Mouse (Mus musculus): ENCODE results near the gene Lrrc75a. TPM values are rescaled to one million over a fixed set of nuclear protein-coding genes. Genes with fewer than 3 reads are reported as not detected.

Lrrc75a gene
- total and polyA plus RNA-seq, 3 experiments = 7.0 to 8.9 TPM; not detected in 1

DNA sequence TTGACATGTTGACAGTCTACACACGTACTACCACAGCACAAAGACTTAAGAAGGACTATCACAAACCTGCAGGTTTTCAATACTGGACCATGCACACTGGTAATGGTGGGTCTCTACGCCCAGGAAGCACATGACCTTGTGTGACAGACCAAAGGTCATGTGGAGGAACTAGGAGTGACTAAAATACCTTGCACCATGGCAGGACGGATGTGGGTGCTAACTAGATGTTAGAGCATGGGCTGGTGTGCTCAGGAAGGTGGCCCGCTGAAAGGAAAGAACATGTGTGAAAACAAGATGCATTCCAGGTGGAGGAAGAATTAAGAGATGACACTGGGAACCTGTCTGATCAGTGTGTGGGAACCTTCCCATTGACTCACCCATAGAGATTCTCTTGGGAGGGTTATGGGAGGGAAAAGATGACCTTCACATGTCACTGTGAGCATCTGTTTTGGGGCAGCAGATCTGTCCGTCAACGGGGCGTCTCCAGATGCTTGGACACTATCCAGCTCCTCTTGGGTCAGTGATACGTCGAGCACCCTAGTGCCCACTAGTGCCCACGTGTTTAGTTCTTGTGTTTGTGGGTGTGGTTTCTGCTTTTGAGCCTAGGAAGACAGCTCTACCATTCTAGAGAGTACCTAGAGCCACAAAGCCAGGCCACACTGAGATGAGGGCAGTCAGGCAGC lies 4.5 kb downstream of the Lrrc75a start:
- Histone ChIP-seq H3K9me3 (replicated peaks; ENCODE audit: insufficient read depth, low read length) (no peaks in the 10 kb centered on the region), H3K4me1 (ENCODE audit: control insufficient read depth in 1 of 2, insufficient read depth in 2 of 2, low read length in 2 of 2) (peaks cover 18 to 37% of the 10 kb centered on the region in 2 experiments), H3K27me3 (ENCODE audit: control insufficient read depth in 1 of 2, insufficient read depth in 2 of 2, low read length in 2 of 2) (no peaks in the 10 kb centered on the region), H3K27ac (ENCODE audit: control insufficient read depth, low read depth, low read length) (no peak overlapping the region), H3K79me2 (ENCODE audit: control insufficient read depth, insufficient read depth, low read length, poor library complexity) (no peaks in the 10 kb centered on the region; the same call in 1 of the 2 replicates), H3K4me3 (ENCODE audit: control insufficient read depth in 1 of 2, insufficient read depth in 1 of 2, low read depth in 2 of 2, low read length in 2 of 2) (no peak overlapping the region), H3K36me3 (ENCODE audit: control insufficient read depth in 1 of 2, insufficient read depth in 2 of 2, low read length in 2 of 2) (peaks cover 0 to 22% of the 10 kb centered on the region in 2 experiments; a peak in 2 of 4 replicates), H3K9ac (ENCODE audit: control insufficient read depth, low read depth, low read length, poor library complexity, severe bottlenecking) (no peak overlapping the region)
- no peak for TF ChIP-seq SIN3A (IDR thresholded peaks at IDR 0.05; ENCODE audit: low read length)
- no peak for TF ChIP-seq MAFK (IDR thresholded peaks at IDR 0.05; ENCODE audit: borderline replicate concordance, low read depth, low read length)
- TF ChIP-seq USF1 (IDR thresholded peaks at IDR 0.05; ENCODE audit: low read depth, low read length) = no peak
- TF ChIP-seq MAX (IDR thresholded peaks at IDR 0.05; ENCODE audit: low read length) = no peak
- DNase-seq (ENCODE audit: low read depth, low spot score) = no peak

GRCm38 (mm10) chr11:62643011-62643631 lies 5.2 kb downstream of the Lrrc75a start:
- TF ChIP-seq NRF1 (IDR thresholded peaks at IDR 0.05; ENCODE audit: insufficient read depth, low read depth, low read length, poor library complexity, severe bottlenecking) (no peak), RCOR1 (IDR thresholded peaks at IDR 0.05; ENCODE audit: low read depth, low read length) (peak; percentile 82), ETS1 (IDR thresholded peaks at IDR 0.05; ENCODE audit: low read depth, low read length) (peak; percentile 22; the same call in 1 of the 2 replicates), POLR2A (IDR thresholded peaks at IDR 0.05; ENCODE audit: control insufficient read depth in 1 of 2, insufficient read depth in 1 of 2, low read depth in 1 of 2, low read length in 2 of 2, poor library complexity in 1 of 2) (no peak)
- Histone ChIP-seq H3K9me3 (replicated peaks; ENCODE audit: insufficient read depth, low read length) (no peaks in the 10 kb centered on the region), H3K9ac (ENCODE audit: control insufficient read depth, low read depth, low read length, poor library complexity, severe bottlenecking) (no peak overlapping the region), H3K4me3 (ENCODE audit: control insufficient read depth in 1 of 2, insufficient read depth in 1 of 2, low read depth in 2 of 2, low read length in 2 of 2) (no peak overlapping the region), H3K4me1 (ENCODE audit: control insufficient read depth in 1 of 2, insufficient read depth in 2 of 2, low read length in 2 of 2) (peaks cover 18 to 37% of the 10 kb centered on the region in 2 experiments), H3K27me3 (ENCODE audit: control insufficient read depth in 1 of 2, insufficient read depth in 2 of 2, low read length in 2 of 2) (no peaks in the 10 kb centered on the region), H3K36me3 (ENCODE audit: control insufficient read depth in 1 of 2, insufficient read depth in 2 of 2, low read length in 2 of 2) (peaks cover 0 to 22% of the 10 kb centered on the region in 2 experiments; a peak in 2 of 4 replicates), H3K79me2 (ENCODE audit: control insufficient read depth, insufficient read depth, low read length, poor library complexity) (no peaks in the 10 kb centered on the region; the same call in 1 of the 2 replicates), H3K27ac (ENCODE audit: control insufficient read depth, low read depth, low read length) (no peak overlapping the region)
- peak; percentile 75 for DNase-seq (ENCODE audit: low read depth, low spot score)

DNA sequence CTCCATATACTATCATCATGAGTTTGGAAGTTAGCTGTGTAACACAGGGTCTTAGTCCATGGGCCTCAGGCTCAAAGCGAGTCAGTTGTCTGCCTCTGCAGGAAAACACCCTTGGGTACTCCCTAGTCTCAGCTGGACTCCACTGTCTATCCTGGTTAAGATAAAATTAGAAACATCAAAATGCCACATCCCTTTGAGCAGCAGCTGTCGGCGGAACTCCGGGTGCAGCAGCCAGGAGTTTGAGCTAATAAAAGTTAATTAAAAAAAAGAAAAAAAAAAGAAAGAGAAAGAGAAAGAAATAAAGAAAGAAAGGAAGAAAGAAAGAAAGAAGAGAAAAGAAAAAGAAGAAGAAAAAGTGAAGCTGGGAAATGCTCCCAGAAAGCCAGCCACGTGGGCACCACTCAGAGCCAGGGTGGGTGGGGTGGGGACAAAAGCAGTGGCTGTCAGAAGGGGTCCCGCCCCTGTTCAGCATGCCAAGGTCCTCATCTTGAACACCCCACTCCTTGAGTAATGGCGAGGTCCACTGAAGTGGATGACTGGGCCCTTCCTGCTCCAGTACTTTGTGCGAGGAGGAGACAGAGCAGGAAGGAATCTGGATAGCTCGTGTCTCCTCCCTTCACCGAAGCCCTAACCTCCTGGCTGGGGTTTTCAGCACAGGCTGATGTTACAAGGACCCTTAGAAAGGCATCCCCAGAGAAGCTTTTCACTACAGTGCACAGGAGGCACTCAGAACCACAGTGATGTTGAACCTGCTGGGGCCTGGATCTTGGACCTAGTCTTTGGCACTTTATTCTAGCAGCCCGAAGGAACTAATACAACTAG lies 6.1 kb downstream of the Lrrc75a start:
- no peak for DNase-seq (ENCODE audit: low read depth, low spot score)
- H3K27ac ChIP-seq (ENCODE audit: control insufficient read depth, low read depth, low read length) = no peak overlapping the region
- no peaks in the 10 kb centered on the region for H3K9me3 ChIP-seq (replicated peaks; ENCODE audit: insufficient read depth, low read length)
- TF ChIP-seq HCFC1 (IDR thresholded peaks at IDR 0.05; ENCODE audit: low read depth, low read length) (no peak), NRF1 (IDR thresholded peaks at IDR 0.05; ENCODE audit: insufficient read depth, low read depth, low read length, poor library complexity, severe bottlenecking) (no peak), UBTF (IDR thresholded peaks at IDR 0.05; ENCODE audit: borderline replicate concordance, insufficient read depth, low read depth, low read length) (no peak), ELF1 (IDR thresholded peaks at IDR 0.05; ENCODE audit: low read depth, low read length) (no peak), TBP (IDR thresholded peaks at IDR 0.05; ENCODE audit: low read depth, low read length) (no peak), TCF12 (IDR thresholded peaks at IDR 0.05; ENCODE audit: low read depth, low read length) (no peak)
- H3K79me2 ChIP-seq (ENCODE audit: control insufficient read depth, insufficient read depth, low read length, poor library complexity) = no peaks in the 10 kb centered on the region
- H3K4me3 ChIP-seq (ENCODE audit: control insufficient read depth in 1 of 2, insufficient read depth in 1 of 2, low read depth in 2 of 2, low read length in 2 of 2) = no peak overlapping the region
- H3K9ac ChIP-seq (ENCODE audit: control insufficient read depth, low read depth, low read length, poor library complexity, severe bottlenecking) = no peak overlapping the region
- H3K36me3 ChIP-seq (ENCODE audit: control insufficient read depth in 1 of 2, insufficient read depth in 2 of 2, low read length in 2 of 2) = peaks cover 0 to 22% of the 10 kb centered on the region in 2 experiments; a peak in 2 of 4 replicates
- peaks cover 16 to 36% of the 10 kb centered on the region in 2 experiments for H3K4me1 ChIP-seq (ENCODE audit: control insufficient read depth in 1 of 2, insufficient read depth in 2 of 2, low read length in 2 of 2)
- no peaks in the 10 kb centered on the region for H3K27me3 ChIP-seq (ENCODE audit: control insufficient read depth in 1 of 2, insufficient read depth in 2 of 2, low read length in 2 of 2)
